Comparison of ENCODE assay signal across 8 mouse cellular contexts in genomic region chr16:57121816-57122415, GRCm38 (mm10). TPM values are rescaled to one million over a fixed set of nuclear protein-coding genes. Genes with fewer than 3 reads are reported as not detected.
DNase-seq lines count a peak whose midpoint lies in the region; ATAC-seq and TF ChIP-seq lines count a peak whose summit lies in the region.

No protein-coding gene starts in this region.

- peak overlapping the region; percentile 83 for H3K4me3 ChIP-seq in heart, embryonic 10.5 days
- H3K4me3 ChIP-seq in bone marrow macrophage, adult 2 months (ENCODE audit: insufficient read depth, low read length): peak overlapping the region; percentile 86
- H3K4me3 ChIP-seq in hindbrain, embryonic 12.5 days: peak overlapping the region; percentile 83
- H3K4me3 ChIP-seq in midbrain, embryonic 10.5 days: peak overlapping the region; percentile 97

- TF ChIP-seq CTCF in bone marrow macrophage, adult 2 months (IDR thresholded peaks at IDR 0.05; ENCODE audit: low read depth, low read length): no peak

- peak overlapping the region; percentile 85 for H3K9ac ChIP-seq in hindbrain, embryonic 12.5 days

- WGBS in heart, embryonic 10.5 days: under 1% methylated on average over 58 of the region's 59 CpGs
- WGBS in hindbrain, embryonic 12.5 days: under 1% methylated on average over 58 of the region's 59 CpGs
- 1% methylated on average over 59 of the region's 59 CpGs for whole genome bisulfite sequencing in midbrain, embryonic 10.5 days

- H3K4me1 ChIP-seq in heart, embryonic 10.5 days: peaks cover 13% of the 10 kb centered on the region
- peaks cover 13% of the 10 kb centered on the region for H3K4me1 ChIP-seq in bone marrow macrophage, adult 2 months (ENCODE audit: control insufficient read depth, insufficient read depth, low read length)
- peaks cover 16% of the 10 kb centered on the region for H3K4me1 ChIP-seq in hindbrain, embryonic 12.5 days
- H3K4me1 ChIP-seq in midbrain, embryonic 10.5 days: peaks cover 18% of the 10 kb centered on the region

- peak overlapping the region; percentile 96 for H3K27ac ChIP-seq in heart, embryonic 10.5 days
- H3K27ac ChIP-seq in bone marrow macrophage, adult 2 months (ENCODE audit: insufficient read depth, low read depth, low read length): peak overlapping the region; percentile 66
- H3K27ac ChIP-seq in hindbrain, embryonic 12.5 days: peak overlapping the region; percentile 95
- H3K27ac ChIP-seq in midbrain, embryonic 10.5 days (replicated peaks): peak overlapping the region; percentile 97

- peak overlapping the region; percentile 78 for H3K4me2 ChIP-seq in hindbrain, embryonic 12.5 days (replicated peaks)

- 0 out of 2 replicates have a peak, but pooled peaks have one; percentile 36 for TF ChIP-seq POLR2A in bone marrow macrophage, adult 2 months (IDR thresholded peaks at IDR 0.05; ENCODE audit: borderline replicate concordance, low read depth, low read length)

- no peaks in the 10 kb centered on the region for H3K36me3 ChIP-seq in heart, embryonic 10.5 days
- no peaks in the 10 kb centered on the region for H3K36me3 ChIP-seq in hindbrain, embryonic 12.5 days
- H3K36me3 ChIP-seq in midbrain, embryonic 10.5 days: no peaks in the 10 kb centered on the region

- ATAC-seq in hindbrain, embryonic 12.5 days (ENCODE audit: low FRiP score): no peak; the same call in none of the 2 replicates

- H3K9me3 ChIP-seq in heart, embryonic 10.5 days: no peaks in the 10 kb centered on the region
- H3K9me3 ChIP-seq in hindbrain, embryonic 12.5 days (replicated peaks): no peaks in the 10 kb centered on the region
- no peaks in the 10 kb centered on the region for H3K9me3 ChIP-seq in midbrain, embryonic 10.5 days (replicated peaks)

- no peaks in the 10 kb centered on the region for H3K27me3 ChIP-seq in heart, embryonic 10.5 days (ENCODE audit: insufficient read depth, poor library complexity, severe bottlenecking)
- no peaks in the 10 kb centered on the region for H3K27me3 ChIP-seq in hindbrain, embryonic 12.5 days
- no peaks in the 10 kb centered on the region for H3K27me3 ChIP-seq in midbrain, embryonic 10.5 days (ENCODE audit: low read depth, poor library complexity, severe bottlenecking)

- peak; percentile 81 for DNase-seq in heart, embryonic 10.5 days (ENCODE audit: low spot score)
- DNase-seq in heart, adult 8-10 months (ENCODE audit: low spot score): no peak
- DNase-seq in 3T3-L1 (ENCODE audit: low read depth, low spot score): peak; percentile 44
- no peak for DNase-seq in midbrain, embryonic 10.5 days (ENCODE audit: low spot score)
- no peak for DNase-seq in cerebellum, adult 8-10 months
- DNase-seq in cerebellum, postnatal 36 days: no peak

RNA-seq across cellular contexts. Expression of gene Tomm70a, which starts 0.4 kb away (rescaled TPM):
- 50.3 and 51.2 TPM in 2 replicates for polyA plus RNA-seq in heart, embryonic 10.5 days (2016; fragmentation: Nextera tagmentation; extraction: Ambion mirVana)
- total RNA-seq in heart, adult 8-10 months (2022): 10 to 100 TPM; 36.3 to 45.4 (median 41.1) TPM
- 20.3 and 20.8 TPM in 2 replicates for polyA plus RNA-seq in bone marrow macrophage, adult 2 months (2012; ENCODE audit: insufficient read depth, insufficient read length, missing spikeins)
- polyA plus RNA-seq in hindbrain, embryonic 12.5 days (2016; fragmentation: Nextera tagmentation; extraction: Ambion mirVana): 63.9 and 64.9 TPM in 2 replicates
- polyA plus RNA-seq in midbrain, embryonic 10.5 days (2016; fragmentation: Nextera tagmentation; extraction: Ambion mirVana): 47.8 and 51.0 TPM in 2 replicates

RNA-seq across cellular contexts. Expression of gene Nit2, which starts 45.2 kb away (rescaled TPM):
- 42.9 and 58.3 TPM in 2 replicates for polyA plus RNA-seq in heart, embryonic 10.5 days (2016; fragmentation: Nextera tagmentation; extraction: Ambion mirVana)
- 10 to 100 TPM; 25.8 to 33.3 (median 29.9) TPM for total RNA-seq in heart, adult 8-10 months (2022)
- polyA plus RNA-seq in bone marrow macrophage, adult 2 months (2012; ENCODE audit: insufficient read depth, insufficient read length, missing spikeins): 30.5 and 37.8 TPM in 2 replicates
- 41.8 and 43.1 TPM in 2 replicates for polyA plus RNA-seq in hindbrain, embryonic 12.5 days (2016; fragmentation: Nextera tagmentation; extraction: Ambion mirVana)
- polyA plus RNA-seq in midbrain, embryonic 10.5 days (2016; fragmentation: Nextera tagmentation; extraction: Ambion mirVana): 53.1 and 54.4 TPM in 2 replicates

RNA-seq across cellular contexts. Expression of gene Tmem45a2, which starts 50.7 kb away (rescaled TPM):
- polyA plus RNA-seq in heart, embryonic 10.5 days (2016; fragmentation: Nextera tagmentation; extraction: Ambion mirVana): 0.12 TPM in 1 of 2 replicates, not detected in the other
- not detected for total RNA-seq in heart, adult 8-10 months (2022)
- not detected in 2 replicates for polyA plus RNA-seq in bone marrow macrophage, adult 2 months (2012; ENCODE audit: insufficient read depth, insufficient read length, missing spikeins)
- 0.14 TPM in 1 of 2 replicates, not detected in the other for polyA plus RNA-seq in hindbrain, embryonic 12.5 days (2016; fragmentation: Nextera tagmentation; extraction: Ambion mirVana)
- not detected in 2 replicates for polyA plus RNA-seq in midbrain, embryonic 10.5 days (2016; fragmentation: Nextera tagmentation; extraction: Ambion mirVana)

Comparison
In these comparisons a context has a peak if more than half of its experiments do, and no peak if none do; other contexts are left out.
1. DNase-seq: peak in heart, embryonic 10.5 days (single experiment) and 3T3-L1 (single experiment); none in heart, adult 8-10 months (single experiment), midbrain, embryonic 10.5 days (single experiment), cerebellum, adult 8-10 months (single experiment) and cerebellum, postnatal 36 days (0 of 2).
2. Peak in every context shown above with its lines, with median percentiles within 50 percentile points of each other: H3K27ac ChIP-seq and H3K4me3 ChIP-seq.